Mouse (Mus musculus) C2C12 (cell line): Measurements from ENCODE around the gene Ipcef1. TPM values are rescaled to one million over a fixed set of nuclear protein-coding genes. Genes with fewer than 3 reads are reported as not detected.

Experiments used
- H3K27me3 ChIP-seq: one replicate; pipeline ENCODE4 v1.6.1; 2011; ENCODE audit not compliant: control insufficient read depth, insufficient read depth, insufficient read length
- H3K36me3 ChIP-seq: one replicate; pipeline ENCODE4 v1.6.1; 2011; ENCODE audit not compliant: control insufficient read depth, insufficient read depth
- H3K4me3 ChIP-seq: one replicate; pipeline ENCODE4 v1.5.1; 2011; ENCODE audit warnings: mild to moderate bottlenecking, control low read depth; ENCODE audit not compliant: poor library complexity, insufficient read depth, severe bottlenecking
- H3K79me2 ChIP-seq: one replicate; pipeline ENCODE4 v1.6.1; 2011; ENCODE audit not compliant: control insufficient read depth, insufficient read depth
- H3K79me3 ChIP-seq: one replicate; pipeline ENCODE4 v1.6.1; 2011; ENCODE audit warnings: low read depth, control low read depth
- H3ac ChIP-seq: one replicate; pipeline ENCODE3; 2011; ENCODE audit warnings: low read depth; ENCODE audit not compliant: control insufficient read depth, insufficient read length
- CEBPB ChIP-seq: IDR thresholded peaks from one replicate; pipeline ENCODE4 v1.6.1; 2011; ENCODE audit warnings: low read depth, mild to moderate bottlenecking, control low read depth, moderate library complexity
- CTCF ChIP-seq: IDR thresholded peaks from one replicate; pipeline ENCODE4 v1.5.1; 2011; ENCODE audit not compliant: control insufficient read depth, insufficient read depth, insufficient read length
- FOSL1 ChIP-seq: IDR thresholded peaks from one replicate; pipeline ENCODE4 v1.8.0; 2011; ENCODE audit warnings: mild to moderate bottlenecking, low read length; ENCODE audit not compliant: poor library complexity, insufficient read depth, severe bottlenecking
- MAX ChIP-seq: IDR thresholded peaks from one replicate; pipeline ENCODE4 v1.6.1; 2011; ENCODE audit warnings: mild to moderate bottlenecking, control low read depth
- MYOD1 ChIP-seq: IDR thresholded peaks from one replicate; pipeline ENCODE4 v1.6.1; 2011; ENCODE audit warnings: low read depth; ENCODE audit not compliant: control insufficient read depth, insufficient read length
- MYOG ChIP-seq: IDR thresholded peaks from one replicate; pipeline ENCODE4 v1.6.1; 2011; ENCODE audit not compliant: control insufficient read depth, insufficient read length; ENCODE audit errors: extremely low read depth
- USF1 ChIP-seq: IDR thresholded peaks from one replicate; pipeline ENCODE4 v1.6.1; 2011; ENCODE audit warnings: low read depth, mild to moderate bottlenecking, control low read depth, moderate library complexity
- polyA plus RNA-seq: library from polyadenylated mRNA; unstranded; fragments of >200 nt; fragmentation: generic; extraction: Trizol; gene quantifications from one replicate; pipeline ENCODE4 v1.2.1, GENCODE M21; 2012; ENCODE audit warnings: missing spikeins

Ipcef1 gene
- polyA plus RNA-seq, 1 experiment: not detected

- no peak for TF ChIP-seq USF1
- no peak for TF ChIP-seq MYOD1
- H3K79me2 ChIP-seq: no peaks in the 10 kb centered on the region
- H3K79me3 ChIP-seq: no peaks in the 10 kb centered on the region
- H3K36me3 ChIP-seq: no peaks in the 10 kb centered on the region
- no peak overlapping the region for H3ac ChIP-seq
- H3K27me3 ChIP-seq: no peaks in the 10 kb centered on the region
- no peak overlapping the region for H3K4me3 ChIP-seq
Measured at GRCm38 (mm10) chr10:6977843-6978242, 74.4 kb downstream of the Ipcef1 start.

GRCm38 (mm10) chr10:6968334-6968733 lies 83.9 kb downstream of the Ipcef1 start:
- TF ChIP-seq CEBPB: no peak
- TF ChIP-seq MYOD1: no peak
- TF ChIP-seq MAX: no peak
- no peak for TF ChIP-seq FOSL1
- TF ChIP-seq CTCF: no peak
- no peak for TF ChIP-seq MYOG
- no peak for TF ChIP-seq USF1
- Histone ChIP-seq H3ac (no peak overlapping the region), H3K79me3 (no peaks in the 10 kb centered on the region), H3K27me3 (no peaks in the 10 kb centered on the region), H3K4me3 (no peak overlapping the region), H3K79me2 (no peaks in the 10 kb centered on the region), H3K36me3 (no peaks in the 10 kb centered on the region)

- H3K27me3 ChIP-seq: no peaks in the 10 kb centered on the region
- H3ac ChIP-seq: no peak overlapping the region
Measured at GRCm38 (mm10) chr10:6967588-6968242, 84.6 kb downstream of the Ipcef1 start.

GRCm38 (mm10) chr10:6958791-6959190 lies 93.5 kb downstream of the Ipcef1 start:
- Histone ChIP-seq H3K79me2 (no peaks in the 10 kb centered on the region), H3K36me3 (no peaks in the 10 kb centered on the region), H3K4me3 (no peak overlapping the region), H3ac (no peak overlapping the region), H3K79me3 (no peaks in the 10 kb centered on the region), H3K27me3 (no peaks in the 10 kb centered on the region)
- TF ChIP-seq FOSL1 (no peak), MYOD1 (no peak), CTCF (no peak), CEBPB (no peak), MYOG (no peak), MAX (no peak), USF1 (no peak)

More at GRCm38 (mm10) chr10:6967588-6968242, 84.6 kb downstream of the Ipcef1 start:
- H3K4me3 ChIP-seq: no peak overlapping the region
- no peaks in the 10 kb centered on the region for H3K79me3 ChIP-seq
- no peaks in the 10 kb centered on the region for H3K36me3 ChIP-seq
- H3K79me2 ChIP-seq: no peaks in the 10 kb centered on the region
- TF ChIP-seq USF1 (no peak), MAX (no peak), CTCF (no peak), MYOD1 (no peak), FOSL1 (no peak), CEBPB (no peak), MYOG (no peak)

- no peaks in the 10 kb centered on the region for H3K36me3 ChIP-seq
- H3K79me2 ChIP-seq: no peaks in the 10 kb centered on the region
- H3K27me3 ChIP-seq: no peaks in the 10 kb centered on the region
- no peaks in the 10 kb centered on the region for H3K79me3 ChIP-seq
- TF ChIP-seq USF1: no peak
- TF ChIP-seq MAX: no peak
- no peak for TF ChIP-seq CEBPB
- TF ChIP-seq FOSL1: no peak
- no peak for TF ChIP-seq MYOD1
- TF ChIP-seq CTCF: no peak
- TF ChIP-seq MYOG: no peak
- no peak overlapping the region for H3ac ChIP-seq
- no peak overlapping the region for H3K4me3 ChIP-seq
Measured at GRCm38 (mm10) chr10:6956357-6956756, 95.9 kb downstream of the Ipcef1 start.

- TF ChIP-seq CTCF (no peak), MYOG (no peak), MYOD1 (no peak), MAX (no peak), USF1 (no peak), FOSL1 (no peak), CEBPB (no peak)
- no peaks in the 10 kb centered on the region for H3K27me3 ChIP-seq
- no peak overlapping the region for H3ac ChIP-seq
- H3K79me2 ChIP-seq: no peaks in the 10 kb centered on the region
- no peaks in the 10 kb centered on the region for H3K36me3 ChIP-seq
- H3K4me3 ChIP-seq: no peak overlapping the region
- H3K79me3 ChIP-seq: no peaks in the 10 kb centered on the region
Measured at GRCm38 (mm10) chr10:6954533-6954932, 97.7 kb downstream of the Ipcef1 start.
